Mouse (Mus musculus): Measurements from ENCODE around the gene BC049762. TPM values are rescaled to one million over a fixed set of nuclear protein-coding genes. Genes with fewer than 3 reads are reported as not detected.

BC049762 gene
- polyA plus RNA-seq, 1 experiment from 2014 or later = 0.69 TPM

GRCm38 (mm10) chr11:51290066-51290955, 27.5 kb upstream of the BC049762 start:
- 2% methylated on average over 59 of the region's 74 CpGs for WGBS
- Histone ChIP-seq H3K9ac (ENCODE audit: low read depth, low read length) (peak overlapping the region; percentile 70), H3K27me3 (ENCODE audit: control insufficient read depth, insufficient read depth, low read length) (no peaks in the 10 kb centered on the region), H3K4me3 (ENCODE audit: low read length) (peak overlapping the region; percentile 62), H3K27ac (ENCODE audit: low read depth, low read length) (no peak overlapping the region), H3K36me3 (ENCODE audit: control insufficient read depth, insufficient read depth, low read length) (no peaks in the 10 kb centered on the region), H3K4me1 (ENCODE audit: control insufficient read depth, insufficient read depth, low read length) (0 out of 2 replicates have a peak, but pooled peaks cover 10% of the 10 kb centered on the region), H3K9me3 (ENCODE audit: control insufficient read depth, low read length) (no peaks in the 10 kb centered on the region), H3K4me2 (replicated peaks; ENCODE audit: low read depth, low read length) (peak overlapping the region; percentile 92)
- ATAC-seq (ENCODE audit: low FRiP score, low TSS enrichment) = peak; percentile 86

- 1% methylated on average over 34 of the region's 38 CpGs for WGBS
- no peaks in the 10 kb centered on the region for H3K9me3 ChIP-seq (ENCODE audit: control insufficient read depth, low read length)
- H3K4me2 ChIP-seq (replicated peaks; ENCODE audit: low read depth, low read length) = peak within 1 kb of the TSS; percentile 92
- H3K4me1 ChIP-seq (ENCODE audit: control insufficient read depth, insufficient read depth, low read length) = 0 out of 2 replicates have a peak, but pooled peaks cover 10% of the 10 kb centered on the region
- peak; percentile 94 for ATAC-seq (ENCODE audit: low FRiP score, low TSS enrichment)
- H3K27ac ChIP-seq (ENCODE audit: low read depth, low read length) = no peak within 1 kb of the TSS
- H3K36me3 ChIP-seq (ENCODE audit: control insufficient read depth, insufficient read depth, low read length) = peaks cover 2% of the 10 kb centered on the region; the same call in 1 of the 2 replicates
- H3K27me3 ChIP-seq (ENCODE audit: control insufficient read depth, insufficient read depth, low read length) = no peaks in the 10 kb centered on the region
- H3K9ac ChIP-seq (ENCODE audit: low read depth, low read length) = peak within 1 kb of the TSS; percentile 70
- peak within 1 kb of the TSS; percentile 62 for H3K4me3 ChIP-seq (ENCODE audit: low read length)
These were observed 26.8 kb upstream of the BC049762 start, which contains the start of gene Col23a1 for GRCm38 (mm10) chr11:51289564-51290041. Gene Col23a1, plus strand, starts transcription at chr11:51289920.

DNA sequence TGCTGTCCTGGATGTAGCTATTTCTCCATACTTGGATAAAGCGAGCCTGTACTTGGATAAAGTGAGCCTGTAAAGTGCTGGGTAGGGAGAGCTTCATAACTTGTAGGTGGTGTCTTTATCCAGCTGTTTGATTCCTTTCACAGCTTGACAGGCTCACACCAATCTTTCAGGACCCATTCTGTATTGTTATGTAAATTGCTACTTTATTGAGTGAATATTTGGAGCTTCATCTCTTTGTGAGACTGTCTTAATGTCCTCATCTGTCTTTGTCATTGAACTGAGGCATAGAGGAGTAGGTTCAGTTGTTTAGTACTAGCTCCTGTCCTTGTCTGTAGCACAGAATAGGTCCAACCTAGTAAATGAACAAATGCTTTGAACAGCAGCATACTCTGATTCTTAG, 11.6 kb upstream of the BC049762 start:
- no peaks in the 10 kb centered on the region for H3K4me1 ChIP-seq (ENCODE audit: control insufficient read depth, insufficient read depth, low read length)
- 89% methylated on average over 1 of the region's 1 CpGs for WGBS

GRCm38 (mm10) chr11:51265326-51265725, 2.5 kb upstream of the BC049762 start:
- H3K4me1 ChIP-seq (ENCODE audit: control insufficient read depth, insufficient read depth, low read length) = peaks cover 10% of the 10 kb centered on the region
- no peak for ATAC-seq (ENCODE audit: low FRiP score, low TSS enrichment)
- H3K9me3 ChIP-seq (ENCODE audit: control insufficient read depth, low read length) = no peaks in the 10 kb centered on the region
- peak overlapping the region; percentile 82 for H3K4me2 ChIP-seq (replicated peaks; ENCODE audit: low read depth, low read length)
- H3K4me3 ChIP-seq (ENCODE audit: low read length) = no peak overlapping the region
- H3K27ac ChIP-seq (ENCODE audit: low read depth, low read length) = no peak overlapping the region
- 53% methylated on average over 3 of the region's 3 CpGs for WGBS
- H3K9ac ChIP-seq (ENCODE audit: low read depth, low read length) = no peak overlapping the region
- peaks cover 16% of the 10 kb centered on the region for H3K36me3 ChIP-seq (ENCODE audit: control insufficient read depth, insufficient read depth, low read length)
- H3K27me3 ChIP-seq (ENCODE audit: control insufficient read depth, insufficient read depth, low read length) = no peaks in the 10 kb centered on the region

More for the DNA sequence above, 11.6 kb upstream of the BC049762 start:
- H3K9ac ChIP-seq (ENCODE audit: low read depth, low read length) = no peak overlapping the region
- H3K4me2 ChIP-seq (replicated peaks; ENCODE audit: low read depth, low read length) = no peak overlapping the region
- no peak for ATAC-seq (ENCODE audit: low FRiP score, low TSS enrichment)
- H3K36me3 ChIP-seq (ENCODE audit: control insufficient read depth, insufficient read depth, low read length) = peaks cover 80% of the 10 kb centered on the region
- H3K27me3 ChIP-seq (ENCODE audit: control insufficient read depth, insufficient read depth, low read length) = no peaks in the 10 kb centered on the region
- H3K9me3 ChIP-seq (ENCODE audit: control insufficient read depth, low read length) = no peaks in the 10 kb centered on the region
- H3K27ac ChIP-seq (ENCODE audit: low read depth, low read length) = no peak overlapping the region
- no peak overlapping the region for H3K4me3 ChIP-seq (ENCODE audit: low read length)

GRCm38 (mm10) chr11:51264352-51264751, 1.5 kb upstream of the BC049762 start:
- 10% methylated on average over 6 of the region's 6 CpGs for WGBS
- H3K4me2 ChIP-seq (replicated peaks; ENCODE audit: low read depth, low read length) = peak overlapping the region; percentile 82
- no peak; the same call in 1 of the 2 replicates for ATAC-seq (ENCODE audit: low FRiP score, low TSS enrichment)
- no peak overlapping the region; the same call in 1 of the 2 replicates for H3K27ac ChIP-seq (ENCODE audit: low read depth, low read length)
- H3K36me3 ChIP-seq (ENCODE audit: control insufficient read depth, insufficient read depth, low read length) = peaks cover 13% of the 10 kb centered on the region
- no peaks in the 10 kb centered on the region for H3K27me3 ChIP-seq (ENCODE audit: control insufficient read depth, insufficient read depth, low read length)
- H3K4me3 ChIP-seq (ENCODE audit: low read length) = peak overlapping the region; percentile 94
- H3K4me1 ChIP-seq (ENCODE audit: control insufficient read depth, insufficient read depth, low read length) = peaks cover 10% of the 10 kb centered on the region
- no peaks in the 10 kb centered on the region for H3K9me3 ChIP-seq (ENCODE audit: control insufficient read depth, low read length)
- peak overlapping the region; percentile 95; the same call in 1 of the 2 replicates for H3K9ac ChIP-seq (ENCODE audit: low read depth, low read length)

DNA sequence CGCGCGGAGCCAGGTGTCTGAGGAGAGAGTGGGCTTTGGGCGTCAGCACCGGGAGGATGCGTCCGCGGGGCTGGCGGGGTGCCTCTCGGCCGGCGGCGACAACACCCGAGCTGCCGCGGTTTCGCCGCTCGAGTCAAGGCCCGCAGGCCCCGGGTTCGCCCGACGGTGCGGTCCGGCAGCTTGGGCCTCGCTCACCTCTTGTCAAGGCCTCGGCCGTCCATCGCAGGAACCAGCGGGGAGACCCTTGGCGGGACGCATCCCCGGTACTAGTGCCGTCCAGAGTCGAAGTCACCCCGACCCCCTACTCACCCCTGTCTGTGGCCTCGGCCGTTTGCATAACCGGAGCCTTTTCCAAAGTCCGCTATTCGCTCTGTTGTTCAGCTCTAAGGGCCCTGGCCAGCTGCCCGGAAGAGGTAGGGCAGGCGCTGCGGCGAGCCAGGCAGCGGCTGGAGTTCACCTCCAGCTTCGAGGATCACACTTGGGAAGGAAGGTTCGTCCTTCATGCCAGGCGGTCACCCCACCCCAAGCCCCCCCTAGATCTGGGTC, 513 bp upstream of the BC049762 start:
- H3K9me3 ChIP-seq (ENCODE audit: control insufficient read depth, low read length) = no peaks in the 10 kb centered on the region
- peak; percentile 58 for ATAC-seq (ENCODE audit: low FRiP score, low TSS enrichment)
- H3K4me1 ChIP-seq (ENCODE audit: control insufficient read depth, insufficient read depth, low read length) = peaks cover 10% of the 10 kb centered on the region
- H3K27ac ChIP-seq (ENCODE audit: low read depth, low read length) = peak overlapping the region; percentile 89
- H3K4me3 ChIP-seq (ENCODE audit: low read length) = peak overlapping the region; percentile 94
- peaks cover 13% of the 10 kb centered on the region for H3K36me3 ChIP-seq (ENCODE audit: control insufficient read depth, insufficient read depth, low read length)
- no peaks in the 10 kb centered on the region for H3K27me3 ChIP-seq (ENCODE audit: control insufficient read depth, insufficient read depth, low read length)
- WGBS = under 1% methylated on average over 48 of the region's 50 CpGs
- H3K9ac ChIP-seq (ENCODE audit: low read depth, low read length) = peak overlapping the region; percentile 95
- peak overlapping the region; percentile 82 for H3K4me2 ChIP-seq (replicated peaks; ENCODE audit: low read depth, low read length)

- WGBS = 83% methylated on average over 3 of the region's 3 CpGs
- Histone ChIP-seq H3K27me3 (ENCODE audit: control insufficient read depth, insufficient read depth, low read length) (no peaks in the 10 kb centered on the region), H3K36me3 (ENCODE audit: control insufficient read depth, insufficient read depth, low read length) (peaks cover under 1% of the 10 kb centered on the region; the same call in 1 of the 2 replicates), H3K4me2 (replicated peaks; ENCODE audit: low read depth, low read length) (peak within 1 kb of the TSS; percentile 82), H3K9ac (ENCODE audit: low read depth, low read length) (peak within 1 kb of the TSS; percentile 65), H3K27ac (ENCODE audit: low read depth, low read length) (peak within 1 kb of the TSS; percentile 81), H3K9me3 (ENCODE audit: control insufficient read depth, low read length) (no peaks in the 10 kb centered on the region), H3K4me1 (ENCODE audit: control insufficient read depth, insufficient read depth, low read length) (peaks cover 10% of the 10 kb centered on the region), H3K4me3 (ENCODE audit: low read length) (peak within 1 kb of the TSS; percentile 94)
- no peak for ATAC-seq (ENCODE audit: low FRiP score, low TSS enrichment)
These were observed 1.1 kb downstream of the BC049762 start, which contains the start of gene Clk4 for GRCm38 (mm10) chr11:51261680-51262219. Gene Clk4, plus strand, starts transcription at chr11:51261730.

GRCm38 (mm10) chr11:51257006-51257405, 5.8 kb downstream of the BC049762 start:
- Histone ChIP-seq H3K4me3 (ENCODE audit: low read length) (no peak overlapping the region), H3K27ac (ENCODE audit: low read depth, low read length) (no peak overlapping the region), H3K27me3 (ENCODE audit: control insufficient read depth, insufficient read depth, low read length) (no peaks in the 10 kb centered on the region), H3K9ac (ENCODE audit: low read depth, low read length) (no peak overlapping the region), H3K4me1 (ENCODE audit: control insufficient read depth, insufficient read depth, low read length) (no peaks in the 10 kb centered on the region), H3K36me3 (ENCODE audit: control insufficient read depth, insufficient read depth, low read length) (no peaks in the 10 kb centered on the region), H3K9me3 (ENCODE audit: control insufficient read depth, low read length) (no peaks in the 10 kb centered on the region), H3K4me2 (replicated peaks; ENCODE audit: low read depth, low read length) (no peak overlapping the region)
- whole genome bisulfite sequencing = 92% methylated on average over 4 of the region's 4 CpGs
- ATAC-seq (ENCODE audit: low FRiP score, low TSS enrichment) = no peak
